Mouse (Mus musculus) erythroid progenitor cell, adult 5-6 weeks (primary cell): ENCODE results near the gene Gm20683. TPM values are rescaled to one million over a fixed set of nuclear protein-coding genes. Genes with fewer than 3 reads are reported as not detected.

Experiments used
- ATAC-seq: replicated peaks from 2 replicates; pipeline ENCODE4 v1.8.0; 2016; ENCODE audit warnings: moderate number of reproducible peaks, mild to moderate bottlenecking, moderate TSS enrichment, inconsistent platforms; ENCODE audit not compliant: poor library complexity, low FRiP score, severe bottlenecking
- total RNA-seq, 2 experiments: library from RNA; stranded (forward) in 1 of 2; stranded (reverse) in 1 of 2; fragments of 150-400 nt in 1 of 2; fragments of 186-747, 209-891 nt in 1 of 2; gene quantifications; 2 replicates each; pipeline versions ENCODE4 v1.2.3 to v1.2.4; 2015 to 2017; ENCODE audit warnings: low replicate concordance in 2 of 2

Gene Gm20683
- total RNA-seq, 2 experiments from 2014 or later = 1.3 TPM; not detected in 1

GRCm38 (mm10) chr17:25830200-25830753, 11.3 kb downstream of the Gm20683 start:
- ATAC-seq = no peak

- ATAC-seq = no peak
Measured at GRCm38 (mm10) chr17:25829558-25830017, 12.0 kb downstream of the Gm20683 start.

GRCm38 (mm10) chr17:25828712-25829557, 12.6 kb downstream of the Gm20683 start, which contains the start of gene Jmjd8:
Gene Jmjd8 (plus strand): TSS chr17:25828867.
- ATAC-seq = peak; percentile 62

- no peak for ATAC-seq
Measured at GRCm38 (mm10) chr17:25828223-25828594, 13.4 kb downstream of the Gm20683 start.

GRCm38 (mm10) chr17:25827546-25828222, 13.9 kb downstream of the Gm20683 start:
- ATAC-seq = no peak

- no peak for ATAC-seq
Measured at GRCm38 (mm10) chr17:25827011-25827410, 14.6 kb downstream of the Gm20683 start.

GRCm38 (mm10) chr17:25825984-25826570, 15.5 kb downstream of the Gm20683 start:
- no peak for ATAC-seq

GRCm38 (mm10) chr17:25825311-25825710, 16.3 kb downstream of the Gm20683 start:
- no peak for ATAC-seq

- no peak for ATAC-seq
Measured at GRCm38 (mm10) chr17:25824362-25825142, 17.0 kb downstream of the Gm20683 start.

- ATAC-seq = peak; percentile 88
Measured at GRCm38 (mm10) chr17:25823452-25823851, 18.1 kb downstream of the Gm20683 start, which contains the start of gene Wdr24. Gene Wdr24 (plus strand): TSS chr17:25823627.

- ATAC-seq = peak; percentile 72
Measured at GRCm38 (mm10) chr17:25818851-25819780, 22.4 kb downstream of the Gm20683 start.

- ATAC-seq = no peak
Measured at GRCm38 (mm10) chr17:25817662-25818061, 23.9 kb downstream of the Gm20683 start.

GRCm38 (mm10) chr17:25813471-25813870, 28.1 kb downstream of the Gm20683 start:
- peak; percentile 45 for ATAC-seq

- no peak for ATAC-seq
Measured at GRCm38 (mm10) chr17:25810890-25811289, 30.7 kb downstream of the Gm20683 start.

GRCm38 (mm10) chr17:25809606-25810340, 31.8 kb downstream of the Gm20683 start:
- ATAC-seq = no peak

GRCm38 (mm10) chr17:25808789-25809605, 32.6 kb downstream of the Gm20683 start, which contains the start of gene Fbxl16:
Gene Fbxl16 (plus strand): TSS chr17:25809085.
- ATAC-seq = no peak

GRCm38 (mm10) chr17:25808028-25808427, 33.5 kb downstream of the Gm20683 start:
- no peak for ATAC-seq
